Comparison of ENCODE assay signal across 25 mouse cellular contexts in genomic region chr3:104771460-104771859, GRCm38 (mm10). TPM values are rescaled to one million over a fixed set of nuclear protein-coding genes. Genes with fewer than 3 reads are reported as not detected.
A peak's percentile ranks its signal among the peaks of the same experiment; 100 is the strongest.
DNase-seq lines count a peak whose midpoint lies in the region; ATAC-seq lines count a peak whose summit lies in the region.
"Had no signal": no experiment of that assay in that cellular context is flagged by ENCODE, and none has a peak within 500 bp of the region (broad histone marks: within the 10 kb centered on the region; RNA-seq: fewer than 3 reads in every experiment).

No protein-coding gene starts in this region.

- no peaks in the 10 kb centered on the region for H3K36me3 ChIP-seq in forebrain, embryonic 11.5 days (ENCODE audit: control insufficient read depth, insufficient read depth, low read length)
- H3K36me3 ChIP-seq in forebrain, embryonic 12.5 days (replicated peaks), result no peaks in the 10 kb centered on the region
- no peaks in the 10 kb centered on the region for H3K36me3 ChIP-seq in limb, embryonic 12.5 days
- H3K36me3 ChIP-seq: embryonic facial prominence, embryonic 13.5 days; heart, embryonic 12.5 days; hindbrain, embryonic 10.5 days; midbrain, embryonic 12.5 days had no signal

- no peak overlapping the region for H3K9ac ChIP-seq in forebrain, embryonic 11.5 days (ENCODE audit: low read length)
- no peak overlapping the region for H3K9ac ChIP-seq in forebrain, embryonic 12.5 days
- no peak overlapping the region for H3K9ac ChIP-seq in limb, embryonic 12.5 days (replicated peaks)
- H3K9ac ChIP-seq: embryonic facial prominence, embryonic 13.5 days; heart, embryonic 12.5 days; liver, postnatal 0 days; midbrain, embryonic 12.5 days had no signal

- WGBS in forebrain, embryonic 11.5 days, result 57% methylated on average over 6 of the region's 6 CpGs
- WGBS in forebrain, embryonic 12.5 days, result 58% methylated on average over 6 of the region's 6 CpGs
- 23% methylated on average over 6 of the region's 6 CpGs for WGBS in limb, embryonic 12.5 days

- no peaks in the 10 kb centered on the region for H3K9me3 ChIP-seq in forebrain, embryonic 11.5 days (ENCODE audit: control insufficient read depth, low read length)
- no peaks in the 10 kb centered on the region for H3K9me3 ChIP-seq in forebrain, embryonic 12.5 days
- H3K9me3 ChIP-seq in limb, embryonic 12.5 days, result no peaks in the 10 kb centered on the region
- H3K9me3 ChIP-seq: embryonic facial prominence, embryonic 13.5 days; heart, embryonic 12.5 days; hindbrain, embryonic 10.5 days; midbrain, embryonic 12.5 days had no signal

- H3K27me3 ChIP-seq in forebrain, embryonic 11.5 days (ENCODE audit: control insufficient read depth, insufficient read depth, low read length), result peaks cover 5% of the 10 kb centered on the region
- peaks cover 24% of the 10 kb centered on the region for H3K27me3 ChIP-seq in forebrain, embryonic 12.5 days
- H3K27me3 ChIP-seq in limb, embryonic 12.5 days, result peaks cover 14% of the 10 kb centered on the region

- H3K4me2 ChIP-seq in forebrain, embryonic 11.5 days (ENCODE audit: low read depth, low read length, severe bottlenecking), result no peak overlapping the region
- no peak overlapping the region for H3K4me2 ChIP-seq in forebrain, embryonic 12.5 days
- H3K4me2 ChIP-seq in limb, embryonic 12.5 days, result no peak overlapping the region
- H3K4me2 ChIP-seq: embryonic facial prominence, embryonic 13.5 days; heart, embryonic 12.5 days; liver, embryonic 11.5 days; midbrain, embryonic 12.5 days had no signal

- DNase-seq in forebrain, embryonic 11.5 days (ENCODE audit: low spot score), result peak; percentile 41
- DNase-seq in thymus, postnatal 36 days, result peak; percentile 23 to 44
- DNase-seq in kidney, postnatal 36 days, result no peak
- no peak for DNase-seq in lung, postnatal 10 days
- DNase-seq: adrenal gland, adult 2 months; cerebellum, adult 2 months; cerebellum, postnatal 25 days; gastrocnemius, postnatal 10 days; heart, postnatal 10 days; kidney, adult 8-10 months; kidney, postnatal 10 days; liver, postnatal 0 days had no signal

- H3K4me1 ChIP-seq in forebrain, embryonic 11.5 days (replicated peaks; ENCODE audit: control insufficient read depth, insufficient read depth, low read length), result no peaks in the 10 kb centered on the region
- H3K4me1 ChIP-seq in forebrain, embryonic 12.5 days, result no peaks in the 10 kb centered on the region
- H3K4me1 ChIP-seq in limb, embryonic 12.5 days (replicated peaks), result peaks cover 45% of the 10 kb centered on the region
- H3K4me1 ChIP-seq: midbrain, embryonic 12.5 days had no signal

- H3K4me3 ChIP-seq in forebrain, embryonic 11.5 days (ENCODE audit: low read depth, low read length), result no peak overlapping the region
- no peak overlapping the region for H3K4me3 ChIP-seq in forebrain, embryonic 12.5 days (replicated peaks)
- no peak overlapping the region for H3K4me3 ChIP-seq in limb, embryonic 12.5 days (replicated peaks)
- H3K4me3 ChIP-seq: embryonic facial prominence, embryonic 13.5 days; erythroblast, embryonic 14.5 days; heart, embryonic 12.5 days; hindbrain, embryonic 10.5 days; layer of hippocampus, adult 2 months; midbrain, embryonic 12.5 days had no signal

- ATAC-seq in forebrain, embryonic 11.5 days (replicated peaks; ENCODE audit: low FRiP score), result no peak
- ATAC-seq in forebrain, embryonic 12.5 days (ENCODE audit: low FRiP score), result no peak
- ATAC-seq in CD4-positive, CD25-positive, alpha-beta regulatory T cell, adult 4 months, result peak; percentile 98
- no peak for ATAC-seq in limb, embryonic 12.5 days (ENCODE audit: insufficient number of reproducible peaks, insufficient read depth, low FRiP score, low TSS enrichment, low read depth)
- ATAC-seq: forebrain, embryonic 14.5 days; liver, postnatal 0 days; lung, postnatal 0 days had no signal

- H3K27ac ChIP-seq in forebrain, embryonic 11.5 days (ENCODE audit: low read depth, low read length), result no peak overlapping the region
- no peak overlapping the region for H3K27ac ChIP-seq in forebrain, embryonic 12.5 days
- H3K27ac ChIP-seq in limb, embryonic 12.5 days, result peak overlapping the region; percentile 73
- H3K27ac ChIP-seq: hindbrain, embryonic 10.5 days; layer of hippocampus, adult 2 months; midbrain, embryonic 12.5 days had no signal

RNA-seq across cellular contexts. Expression of gene Ppm1j, which starts 9.4 kb away (rescaled TPM):
- polyA plus RNA-seq in forebrain, embryonic 11.5 days (2014; fragmentation: Nextera tagmentation; extraction: Ambion mirVana), result 1.1 and 1.2 TPM in 2 replicates
- polyA plus RNA-seq in forebrain, embryonic 12.5 days (2016; fragmentation: Nextera tagmentation; extraction: Ambion mirVana), result 1.0 and 1.5 TPM in 2 replicates
- 10 to 100 TPM; 14.5 to 29.2 TPM for polyA plus RNA-seq in CD4-positive, CD25-positive, alpha-beta regulatory T cell, adult 4 months (2017; shearing (Covaris generic))
- polyA plus RNA-seq in limb, embryonic 12.5 days (2016; fragmentation: Nextera tagmentation; extraction: Ambion mirVana), result 2.6 and 3.4 TPM in 2 replicates
- polyA plus RNA-seq: erythroblast, embryonic 14.5 days had no signal

RNA-seq across cellular contexts. Expression of gene Fam19a3, which starts 10.2 kb away (rescaled TPM):
- 0.24 TPM in 1 of 2 replicates, not detected in the other for polyA plus RNA-seq in forebrain, embryonic 11.5 days (2014; fragmentation: Nextera tagmentation; extraction: Ambion mirVana)
- 0.23 TPM in 1 of 2 replicates, not detected in the other for polyA plus RNA-seq in forebrain, embryonic 12.5 days (2016; fragmentation: Nextera tagmentation; extraction: Ambion mirVana)
- 1 to 10 TPM in 1 of 2 experiments, under 1 TPM in 1; 0.67 to 1.2 TPM for polyA plus RNA-seq in CD4-positive, CD25-positive, alpha-beta regulatory T cell, adult 4 months (2017; shearing (Covaris generic))
- polyA plus RNA-seq in limb, embryonic 12.5 days (2016; fragmentation: Nextera tagmentation; extraction: Ambion mirVana), result 0.24 and 0.85 TPM in 2 replicates
- polyA plus RNA-seq: erythroblast, embryonic 14.5 days; liver, embryonic 11.5 days; liver, postnatal 0 days; midbrain, embryonic 12.5 days; neural tube, embryonic 11.5 days had no signal

RNA-seq across cellular contexts. Expression of gene Rhoc, which starts 16.7 kb away (rescaled TPM):
- 80.5 and 98.0 TPM in 2 replicates for polyA plus RNA-seq in forebrain, embryonic 11.5 days (2014; fragmentation: Nextera tagmentation; extraction: Ambion mirVana)
- polyA plus RNA-seq in forebrain, embryonic 12.5 days (2016; fragmentation: Nextera tagmentation; extraction: Ambion mirVana), result 69.5 and 73.1 TPM in 2 replicates
- 1 to 10 TPM; 7.4 to 7.8 TPM for polyA plus RNA-seq in CD4-positive, CD25-positive, alpha-beta regulatory T cell, adult 4 months (2017; shearing (Covaris generic))
- polyA plus RNA-seq in limb, embryonic 12.5 days (2016; fragmentation: Nextera tagmentation; extraction: Ambion mirVana), result 152 and 154 TPM in 2 replicates

RNA-seq across cellular contexts. Expression of gene Mov10, which starts 46.9 kb away (rescaled TPM):
- 13.8 and 15.3 TPM in 2 replicates for polyA plus RNA-seq in forebrain, embryonic 11.5 days (2014; fragmentation: Nextera tagmentation; extraction: Ambion mirVana)
- 15.7 and 20.6 TPM in 2 replicates for polyA plus RNA-seq in forebrain, embryonic 12.5 days (2016; fragmentation: Nextera tagmentation; extraction: Ambion mirVana)
- polyA plus RNA-seq in CD4-positive, CD25-positive, alpha-beta regulatory T cell, adult 4 months (2017; shearing (Covaris generic)), result 10 to 100 TPM; 27.8 to 49.0 TPM
- polyA plus RNA-seq in limb, embryonic 12.5 days (2016; fragmentation: Nextera tagmentation; extraction: Ambion mirVana), result 73.8 and 77.2 TPM in 2 replicates

Comparison
In these comparisons a context has a peak if more than half of its experiments do, and no peak if none do; other contexts are left out.
1. DNase-seq: peak in forebrain, embryonic 11.5 days (single experiment) and thymus, postnatal 36 days (2 of 2); none in kidney, postnatal 36 days (0 of 2) and lung, postnatal 10 days (single experiment).